Mouse (Mus musculus) brain, embryonic 14.5 days (tissue): Measurements from ENCODE around the gene Ankrd40.

Source experiments
- CTCF ChIP-seq: fragments of 200-500 bp; IDR thresholded peaks from 2 replicates; pipeline ENCODE4 v1.5.1; 2012; ENCODE audit warnings: inconsistent platforms, mild to moderate bottlenecking, moderate library complexity, borderline replicate concordance; ENCODE audit not compliant: insufficient read depth, insufficient read length; ENCODE audit errors: extremely low read depth
- POLR2A ChIP-seq: fragments of 200-500 bp; IDR thresholded peaks from 2 replicates; pipeline ENCODE4 v1.6.1; 2012; ENCODE audit warnings: mild to moderate bottlenecking, inconsistent platforms, borderline replicate concordance; ENCODE audit not compliant: poor library complexity, insufficient read depth, insufficient read length, severe bottlenecking; ENCODE audit errors: extremely low read depth

DNA sequence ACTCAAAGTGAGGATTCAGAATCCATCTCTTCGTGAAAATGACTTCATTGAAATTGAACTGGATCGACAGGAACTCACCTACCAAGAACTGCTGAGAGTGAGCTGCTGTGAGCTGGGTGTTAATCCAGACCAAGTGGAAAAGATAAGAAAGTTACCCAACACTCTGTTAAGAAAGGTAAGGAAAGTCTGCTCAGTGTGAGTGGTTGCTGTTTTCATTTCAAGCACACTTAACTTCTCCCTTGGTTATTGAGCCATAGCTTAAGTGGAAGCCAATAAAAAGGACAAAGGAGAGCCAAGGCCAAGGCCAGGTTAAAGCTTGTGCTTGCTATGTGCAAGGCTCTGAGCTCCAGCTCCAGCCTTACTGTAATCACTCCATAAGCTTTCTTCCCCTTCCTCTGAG is 10.5 kb downstream of the Ankrd40 start:
- no peak for TF ChIP-seq POLR2A
- no peak for TF ChIP-seq CTCF
